12 mouse cellular contexts compared by ENCODE assay signal in genomic region chr5:149514890-149515289, GRCm38 (mm10). TPM values are rescaled to one million over a fixed set of nuclear protein-coding genes. Genes with fewer than 3 reads are reported as not detected.
A peak's percentile ranks its signal among the peaks of the same experiment; 100 is the strongest.
DNase-seq lines count a peak whose midpoint lies in the region; ATAC-seq and TF ChIP-seq lines count a peak whose summit lies in the region.
"Had no signal": no experiment of that assay in that cellular context is flagged by ENCODE, and none has a peak within 500 bp of the region (broad histone marks: within the 10 kb centered on the region; RNA-seq: fewer than 3 reads in every experiment).

No protein-coding gene starts in this region.

- no peaks in the 10 kb centered on the region for H3K27me3 ChIP-seq in heart, embryonic 13.5 days (replicated peaks)
- no peaks in the 10 kb centered on the region for H3K27me3 ChIP-seq in lung, embryonic 16.5 days (ENCODE audit: control insufficient read depth, insufficient read depth, low read depth, low read length)
- H3K27me3 ChIP-seq in hindbrain, embryonic 14.5 days (ENCODE audit: control insufficient read depth, insufficient read depth, low read length): no peaks in the 10 kb centered on the region
- no peaks in the 10 kb centered on the region for H3K27me3 ChIP-seq in neural tube, embryonic 13.5 days
- H3K27me3 ChIP-seq in thymus, adult 2 months (ENCODE audit: control insufficient read depth, insufficient read depth, low read length): no peaks in the 10 kb centered on the region
- H3K27me3 ChIP-seq: liver, embryonic 13.5 days had no signal

- ATAC-seq in heart, embryonic 13.5 days (ENCODE audit: extremely low read depth, insufficient number of reproducible peaks, low FRiP score, low TSS enrichment): no peak
- 0 out of 2 replicates have a peak, but pooled peaks have one; percentile 2 for ATAC-seq in lung, embryonic 16.5 days (ENCODE audit: low read depth)
- no peak for ATAC-seq in hindbrain, embryonic 14.5 days (ENCODE audit: low FRiP score)
- ATAC-seq in neural tube, embryonic 13.5 days (ENCODE audit: low read depth): no peak

- no peaks in the 10 kb centered on the region for H3K36me3 ChIP-seq in heart, embryonic 13.5 days
- no peaks in the 10 kb centered on the region for H3K36me3 ChIP-seq in lung, embryonic 16.5 days (ENCODE audit: control insufficient read depth, insufficient read depth, low read length)
- no peaks in the 10 kb centered on the region for H3K36me3 ChIP-seq in hindbrain, embryonic 14.5 days (replicated peaks; ENCODE audit: control insufficient read depth, insufficient read depth)
- no peaks in the 10 kb centered on the region for H3K36me3 ChIP-seq in neural tube, embryonic 13.5 days
- no peaks in the 10 kb centered on the region for H3K36me3 ChIP-seq in thymus, adult 2 months (ENCODE audit: control insufficient read depth, insufficient read depth, low read length)
- H3K36me3 ChIP-seq: liver, embryonic 13.5 days had no signal

- WGBS in heart, embryonic 13.5 days: 48% methylated on average over 3 of the region's 3 CpGs
- 15% methylated on average over 2 of the region's 3 CpGs for WGBS in lung, embryonic 16.5 days
- 61% methylated on average over 3 of the region's 3 CpGs for WGBS in hindbrain, embryonic 14.5 days
- WGBS in neural tube, embryonic 13.5 days: 49% methylated on average over 3 of the region's 3 CpGs
- WGBS in thymus, adult 2 months: 91% methylated on average over 3 of the region's 3 CpGs

- H3K27ac ChIP-seq in heart, embryonic 13.5 days (replicated peaks): peak overlapping the region; percentile 87
- peak overlapping the region; percentile 86; the same call in 1 of the 2 replicates for H3K27ac ChIP-seq in lung, embryonic 16.5 days (ENCODE audit: low read length)
- H3K27ac ChIP-seq in hindbrain, embryonic 14.5 days: peak overlapping the region; percentile 75
- H3K27ac ChIP-seq in neural tube, embryonic 13.5 days (replicated peaks): peak overlapping the region; percentile 72
- no peak overlapping the region for H3K27ac ChIP-seq in thymus, adult 2 months (ENCODE audit: control insufficient read depth, insufficient read depth, low read length)
- H3K27ac ChIP-seq: liver, embryonic 13.5 days had no signal

- TF ChIP-seq CTCF in thymus, adult 2 months (IDR thresholded peaks at IDR 0.05; ENCODE audit: borderline replicate concordance, control insufficient read depth, extremely low read depth, insufficient read depth, low read length, poor library complexity): no peak

- peaks cover 26% of the 10 kb centered on the region for H3K4me1 ChIP-seq in heart, embryonic 13.5 days
- peaks cover 19% of the 10 kb centered on the region for H3K4me1 ChIP-seq in lung, embryonic 16.5 days (replicated peaks; ENCODE audit: control insufficient read depth, insufficient read depth, low read length)
- H3K4me1 ChIP-seq in hindbrain, embryonic 14.5 days (replicated peaks; ENCODE audit: control insufficient read depth, insufficient read depth, low read length): peaks cover 21% of the 10 kb centered on the region
- peaks cover 50% of the 10 kb centered on the region for H3K4me1 ChIP-seq in neural tube, embryonic 13.5 days (replicated peaks)
- no peaks in the 10 kb centered on the region for H3K4me1 ChIP-seq in thymus, adult 2 months (replicated peaks; ENCODE audit: control insufficient read depth, insufficient read depth, low read length)
- H3K4me1 ChIP-seq: liver, embryonic 13.5 days had no signal

- no peak overlapping the region for H3K4me3 ChIP-seq in heart, embryonic 13.5 days
- no peak overlapping the region for H3K4me3 ChIP-seq in lung, embryonic 16.5 days (ENCODE audit: low read length)
- no peak overlapping the region for H3K4me3 ChIP-seq in hindbrain, embryonic 14.5 days (replicated peaks; ENCODE audit: low read length)
- no peak overlapping the region for H3K4me3 ChIP-seq in neural tube, embryonic 13.5 days
- no peak overlapping the region for H3K4me3 ChIP-seq in thymus, adult 2 months (ENCODE audit: control insufficient read depth, insufficient read depth, low read length)
- H3K4me3 ChIP-seq: liver, embryonic 13.5 days had no signal

- DNase-seq in heart, postnatal 4 days: no peak
- no peak for DNase-seq in lung, adult 18-20 months
- DNase-seq in hindbrain, embryonic 14.5 days (ENCODE audit: low spot score): no peak
- DNase-seq in thymus, adult 2 months: no peak
- no peak for DNase-seq in left cerebral cortex, adult 8-10 months (ENCODE audit: low spot score in 2 of 2)
- DNase-seq: cerebellum, adult 9-11 months; liver, embryonic 13.5 days; right cerebral cortex, postnatal 4 days had no signal

- no peak overlapping the region for H3K9ac ChIP-seq in heart, embryonic 13.5 days
- H3K9ac ChIP-seq in lung, embryonic 16.5 days (ENCODE audit: low read length): no peak overlapping the region
- H3K9ac ChIP-seq in hindbrain, embryonic 14.5 days: no peak overlapping the region
- H3K9ac ChIP-seq in neural tube, embryonic 13.5 days: no peak overlapping the region
- H3K9ac ChIP-seq: liver, embryonic 13.5 days had no signal

- peak overlapping the region; percentile 64 for H3K4me2 ChIP-seq in heart, embryonic 13.5 days
- peak overlapping the region; percentile 50; the same call in 1 of the 2 replicates for H3K4me2 ChIP-seq in lung, embryonic 16.5 days (ENCODE audit: low read depth, low read length)
- H3K4me2 ChIP-seq in hindbrain, embryonic 14.5 days (replicated peaks): no peak overlapping the region
- H3K4me2 ChIP-seq in neural tube, embryonic 13.5 days: peak overlapping the region; percentile 37; the same call in 1 of the 2 replicates
- H3K4me2 ChIP-seq: liver, embryonic 13.5 days had no signal

- no peak for TF ChIP-seq POLR2A in thymus, adult 2 months (IDR thresholded peaks at IDR 0.05; ENCODE audit: control insufficient read depth, extremely low read depth, insufficient read depth, low read length, poor library complexity)

- H3K9me3 ChIP-seq in heart, embryonic 13.5 days: no peaks in the 10 kb centered on the region
- no peaks in the 10 kb centered on the region for H3K9me3 ChIP-seq in lung, embryonic 16.5 days (ENCODE audit: control insufficient read depth, low read length)
- no peaks in the 10 kb centered on the region for H3K9me3 ChIP-seq in hindbrain, embryonic 14.5 days (ENCODE audit: control insufficient read depth, low read length)
- H3K9me3 ChIP-seq in neural tube, embryonic 13.5 days: no peaks in the 10 kb centered on the region
- H3K9me3 ChIP-seq: liver, embryonic 13.5 days had no signal

RNA-seq across cellular contexts. Expression of gene Wdr95, which starts 13.6 kb away (rescaled TPM):
- polyA plus RNA-seq in heart, embryonic 13.5 days (2015; fragmentation: Nextera tagmentation; extraction: Ambion mirVana): not detected in 2 replicates
- total RNA-seq in heart, postnatal 4 days (2021): under 1 TPM in 1 of 2 experiments, not detected in 1; 0.14 TPM
- polyA plus RNA-seq in lung, embryonic 16.5 days (2015; fragmentation: Nextera tagmentation; extraction: Ambion mirVana): 0.19 and 0.63 TPM in 2 replicates
- 0.36 TPM in 1 of 2 replicates, not detected in the other for polyA plus RNA-seq in hindbrain, embryonic 14.5 days (2014; fragmentation: Nextera tagmentation; extraction: Ambion mirVana)
- polyA plus RNA-seq in neural tube, embryonic 13.5 days (2015; fragmentation: Nextera tagmentation; extraction: Ambion mirVana): 0.60 and 0.96 TPM in 2 replicates
- polyA plus RNA-seq in thymus, adult 2 months (2012; rRNA removed): 0.18 and 0.31 TPM in 2 replicates
- total RNA-seq in left cerebral cortex, adult 8-10 months (2022): 1 to 10 TPM in 1 of 4 experiments, under 1 TPM in 3; 0.15 to 1.9 (median 0.43) TPM
- total RNA-seq: adrenal gland, postnatal 36 days had no signal
- polyA plus RNA-seq: liver, embryonic 13.5 days had no signal
